Mouse (Mus musculus) bone marrow macrophage, adult 2 months (primary cell): ENCODE data around the gene Pdlim3. TPM values are rescaled to one million over a fixed set of nuclear protein-coding genes. Genes with fewer than 3 reads are reported as not detected.

Experiments
- H3K27ac ChIP-seq: 2 replicates; pipeline ENCODE4 v1.5.1; 2012; ENCODE audit warnings: low read depth, low read length; ENCODE audit not compliant: insufficient read depth
- H3K4me1 ChIP-seq: 2 replicates; pipeline ENCODE4 v1.6.1; 2012; ENCODE audit warnings: low read length; ENCODE audit not compliant: control insufficient read depth, insufficient read depth
- H3K4me3 ChIP-seq: 2 replicates; pipeline ENCODE4 v1.5.1; 2012; ENCODE audit warnings: mild to moderate bottlenecking, low read length, moderate library complexity; ENCODE audit not compliant: insufficient read depth
- CTCF ChIP-seq: IDR thresholded peaks from 2 replicates; pipeline ENCODE4 v1.5.1; 2012; ENCODE audit warnings: low read depth, mild to moderate bottlenecking, low read length, moderate library complexity
- POLR2A ChIP-seq: IDR thresholded peaks from 2 replicates; pipeline ENCODE4 v1.6.1; 2012; ENCODE audit warnings: mild to moderate bottlenecking, low read depth, low read length, borderline replicate concordance
- polyA plus RNA-seq: library from polyadenylated mRNA; stranded (reverse); fragments of >200 nt; gene quantifications from 2 replicates; pipeline ENCODE4 v1.2.4, GENCODE M21; 2012; ENCODE audit not compliant: missing spikeins, insufficient read depth, insufficient read length

Gene Pdlim3
- polyA plus RNA-seq, 1 experiment = not detected

GRCm38 (mm10) chr8:45934582-45935014 lies 49.3 kb downstream of the Pdlim3 start, which contains the start of gene Ccdc110:
Gene Ccdc110, plus strand, starts transcription at chr8:45934619.
- no peak within 1 kb of the TSS for H3K4me3 ChIP-seq
- H3K27ac ChIP-seq = no peak within 1 kb of the TSS
- H3K4me1 ChIP-seq = no peaks in the 10 kb centered on the region
- TF ChIP-seq CTCF (peak; percentile 100), POLR2A (no peak)

- no peaks in the 10 kb centered on the region for H3K4me1 ChIP-seq
- no peak overlapping the region for H3K27ac ChIP-seq
- TF ChIP-seq POLR2A (no peak), CTCF (no peak)
- H3K4me3 ChIP-seq = no peak overlapping the region
Observed at GRCm38 (mm10) chr8:45936986-45937385, 51.7 kb downstream of the Pdlim3 start.

GRCm38 (mm10) chr8:45946283-45946682 lies 61.0 kb downstream of the Pdlim3 start:
- TF ChIP-seq POLR2A (no peak), CTCF (no peak)
- Histone ChIP-seq H3K4me1 (peaks cover 4% of the 10 kb centered on the region; the same call in 1 of the 2 replicates), H3K4me3 (no peak overlapping the region), H3K27ac (no peak overlapping the region)

GRCm38 (mm10) chr8:45950622-45951021 lies 65.4 kb downstream of the Pdlim3 start:
- Histone ChIP-seq H3K4me3 (no peak overlapping the region), H3K4me1 (peaks cover 4% of the 10 kb centered on the region; the same call in 1 of the 2 replicates)

More at GRCm38 (mm10) chr8:45950622-45951021, 65.4 kb downstream of the Pdlim3 start:
- H3K27ac ChIP-seq = no peak overlapping the region
- no peak for TF ChIP-seq CTCF
- no peak for TF ChIP-seq POLR2A

Other genes with a start within 250 kb of the Pdlim3 start
- not detected in 2 replicates for gene Ccdc110, start 49.2 kb downstream of the Pdlim3 start, polyA plus RNA-seq
- 0.40 and 0.59 TPM in 2 replicates for gene 1700029J07Rik, start 89.8 kb downstream of the Pdlim3 start, polyA plus RNA-seq
- 65.6 and 68.4 TPM in 2 replicates for gene Ufsp2, start 90.1 kb downstream of the Pdlim3 start, polyA plus RNA-seq
- gene Lrp2bp, start 113.8 kb downstream of the Pdlim3 start, polyA plus RNA-seq = not detected in 2 replicates
- 4.8 and 6.5 TPM in 2 replicates for gene Ankrd37, start 120.2 kb downstream of the Pdlim3 start, polyA plus RNA-seq